10 mouse cellular contexts compared by ENCODE assay signal in the genomic region with DNA sequence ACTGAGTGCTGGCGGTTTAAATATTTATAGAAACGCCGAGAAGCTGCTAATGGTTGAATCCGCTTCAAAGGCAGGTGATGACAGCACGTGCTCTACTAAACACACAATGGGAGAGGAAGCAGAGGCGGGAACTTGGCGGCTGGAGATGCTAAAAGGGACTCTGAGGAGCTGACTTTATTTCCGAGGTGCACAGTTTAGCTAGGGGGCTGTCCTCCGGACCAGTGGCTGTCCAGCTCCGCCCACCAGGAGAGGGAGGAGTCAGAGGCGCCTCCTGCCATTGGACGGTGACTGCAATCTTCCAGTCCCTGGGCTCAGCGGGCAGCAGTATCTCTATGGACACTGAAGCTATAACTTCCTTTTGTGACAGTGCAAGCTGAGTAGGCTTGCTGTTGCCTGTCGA.
DNase-seq lines count a peak whose midpoint lies in the region; ATAC-seq lines count a peak whose summit lies in the region.
"Had no signal": no experiment of that assay in that cellular context is flagged by ENCODE, and none has a peak within 500 bp of the region (broad histone marks: within the 10 kb centered on the region; RNA-seq: fewer than 3 reads in every experiment).

No protein-coding gene starts in this region.

- no peaks in the 10 kb centered on the region for H3K9me3 ChIP-seq in kidney, embryonic 15.5 days (replicated peaks)
- H3K9me3 ChIP-seq: embryonic facial prominence, embryonic 12.5 days; limb, embryonic 12.5 days had no signal

- H3K27me3 ChIP-seq in kidney, embryonic 15.5 days = no peaks in the 10 kb centered on the region
- H3K27me3 ChIP-seq: embryonic facial prominence, embryonic 12.5 days; limb, embryonic 12.5 days had no signal

- no peak for DNase-seq in kidney, adult 9 months
- DNase-seq in right cerebral cortex, adult 2 months (ENCODE audit: low spot score in 2 of 2) = peak; percentile 8 to 13
- DNase-seq in right cerebral cortex, postnatal 36 days (ENCODE audit: low spot score in 2 of 2) = no peak
- DNase-seq in kidney, postnatal 4 days = peak; percentile 69 to 76
- DNase-seq in yolk sac, embryonic 10.5 days (ENCODE audit: low spot score) = peak; percentile 3
- DNase-seq in ovary, postnatal 14 days (ENCODE audit: low spot score) = no peak
- DNase-seq: right cerebral cortex, postnatal 14 days had no signal

- 0 out of 2 replicates have a peak overlapping the region, but pooled peaks have one; percentile 6 for H3K4me2 ChIP-seq in kidney, embryonic 15.5 days
- H3K4me2 ChIP-seq: embryonic facial prominence, embryonic 12.5 days; limb, embryonic 12.5 days had no signal

- WGBS in kidney, embryonic 15.5 days = 37% methylated on average over 14 of the region's 14 CpGs

- no peak overlapping the region for H3K27ac ChIP-seq in kidney, embryonic 15.5 days
- H3K27ac ChIP-seq: embryonic facial prominence, embryonic 12.5 days; limb, embryonic 12.5 days had no signal

- no peaks in the 10 kb centered on the region for H3K36me3 ChIP-seq in kidney, embryonic 15.5 days
- H3K36me3 ChIP-seq: embryonic facial prominence, embryonic 12.5 days; limb, embryonic 12.5 days had no signal

- no peak overlapping the region for H3K9ac ChIP-seq in kidney, embryonic 15.5 days
- H3K9ac ChIP-seq: embryonic facial prominence, embryonic 12.5 days; limb, embryonic 12.5 days had no signal

- 0 out of 2 replicates have a peak, but pooled peaks cover 4% of the 10 kb centered on the region for H3K4me1 ChIP-seq in kidney, embryonic 15.5 days
- H3K4me1 ChIP-seq: embryonic facial prominence, embryonic 12.5 days; limb, embryonic 12.5 days had no signal

- H3K4me3 ChIP-seq in kidney, embryonic 15.5 days (replicated peaks) = no peak overlapping the region
- H3K4me3 ChIP-seq: embryonic facial prominence, embryonic 12.5 days; limb, embryonic 12.5 days had no signal

- ATAC-seq in kidney, embryonic 15.5 days (replicated peaks; ENCODE audit: low FRiP score) = peak; percentile 52; the same call in 1 of the 2 replicates

Comparison
In these comparisons a context has a peak if more than half of its experiments do, and no peak if none do; other contexts are left out.
1. DNase-seq: peak in right cerebral cortex, adult 2 months (2 of 2), kidney, postnatal 4 days (2 of 2) and yolk sac, embryonic 10.5 days (single experiment); none in kidney, adult 9 months (single experiment), right cerebral cortex, postnatal 36 days (0 of 2) and ovary, postnatal 14 days (single experiment).